Mouse (Mus musculus): ENCODE measurements around the gene Setd1a. TPM values are rescaled to one million over a fixed set of nuclear protein-coding genes. Genes with fewer than 3 reads are reported as not detected.
"Not testable (repeated sequence)": the region's sequence is repeated elsewhere in the genome, so short reads cannot be mapped to it uniquely, and the experiment has no call there.

Gene Setd1a
- polyA plus RNA-seq (2021): 30.0 TPM

- H3K27me3 ChIP-seq: no peaks in the 10 kb centered on the region
- ATAC-seq: peak; percentile 42
- POLR2A ChIA-PET: interaction anchor here (1.0 to 1.5 kb wide), 2 partner anchors 8 to 64 kb away, joined by 4 to 5 read pairs; partner anchors contain the start of gene Gm49388
- TF ChIP-seq CTCF (IDR thresholded peaks at IDR 0.05): no peak
- DNase-seq (ENCODE audit: low read depth, low spot score): no peak
- in situ Hi-C loops (cut with MboI; ENCODE audit: low pct_unique_long_range_greater_than_20kb): loop anchor here (5.0 kb wide), 1 partner anchor 161 kb away; no protein-coding TSS in a partner anchor
- CTCF ChIA-PET: no interaction called here
Observed at GRCm38 (mm10) chr7:127776426-127776825, at the start of gene Setd1a. Setd1a (plus strand) TSS chr7:127776670.

- no peaks in the 10 kb centered on the region for H3K27me3 ChIP-seq
- ChIA-PET CTCF (no interaction called here), POLR2A (no interaction called here)
- DNase-seq (ENCODE audit: low read depth, low spot score): no peak
- no peak for TF ChIP-seq CTCF (IDR thresholded peaks at IDR 0.05)
- in situ Hi-C loops (cut with MboI; ENCODE audit: low pct_unique_long_range_greater_than_20kb): no loop called here
- ATAC-seq: no peak
Observed at GRCm38 (mm10) chr7:127727898-127728297, 48.6 kb upstream of the Setd1a start.

- no peak for DNase-seq (ENCODE audit: low read depth, low spot score)
- no peak for TF ChIP-seq CTCF (IDR thresholded peaks at IDR 0.05)
- in situ Hi-C loops (cut with MboI; ENCODE audit: low pct_unique_long_range_greater_than_20kb): no loop called here
- CTCF ChIA-PET: interaction anchor here (2.4 kb wide), 1 partner anchor 55 kb away, joined by 8 read pairs; no protein-coding TSS in a partner anchor
- H3K27me3 ChIP-seq: no peaks in the 10 kb centered on the region
- no peak for ATAC-seq
- POLR2A ChIA-PET: interaction anchor here (0.6 kb wide), 2 partner anchors 45 to 114 kb away, joined by 4 to 7 read pairs; no protein-coding TSS in a partner anchor
Observed at GRCm38 (mm10) chr7:127730170-127730569, 46.3 kb upstream of the Setd1a start.

GRCm38 (mm10) chr7:127732066-127732465 is 44.4 kb upstream of the Setd1a start, which contains the start of gene Ctf2:
Ctf2 (minus strand) TSS chr7:127732166.
- DNase-seq (ENCODE audit: low read depth, low spot score); CTCF ChIA-PET; ATAC-seq; POLR2A ChIA-PET; H3K27me3 ChIP-seq; in situ Hi-C loops (cut with MboI; ENCODE audit: low pct_unique_long_range_greater_than_20kb): not testable (repeated sequence)

- no peak for DNase-seq (ENCODE audit: low read depth, low spot score)
- ATAC-seq: no peak
- no peaks in the 10 kb centered on the region for H3K27me3 ChIP-seq
- POLR2A ChIA-PET: interaction anchor here (0.7 kb wide), 2 partner anchors 13 to 33 kb away, joined by 4 to 5 read pairs; no protein-coding TSS in a partner anchor
- in situ Hi-C loops (cut with MboI; ENCODE audit: low pct_unique_long_range_greater_than_20kb): loop anchor here (5.0 kb wide), 1 partner anchor 82 kb away; no protein-coding TSS in a partner anchor
- CTCF ChIA-PET: interaction anchor here (0.8 to 2.9 kb wide), 7 partner anchors 15 to 128 kb away, joined by 3 to 33 read pairs (median 4); no protein-coding TSS in a partner anchor
- TF ChIP-seq CTCF (IDR thresholded peaks at IDR 0.05): no peak
Observed at GRCm38 (mm10) chr7:127744366-127745045, 32.0 kb upstream of the Setd1a start, which contains the start of gene Fbxl19. Fbxl19 (plus strand) TSS chr7:127744543.

- no peaks in the 10 kb centered on the region for H3K27me3 ChIP-seq
- TF ChIP-seq CTCF (IDR thresholded peaks at IDR 0.05): no peak
- POLR2A ChIA-PET: interaction anchor here (0.6 to 1.2 kb wide), 2 partner anchors 29 to 70 kb away, joined by 3 to 4 read pairs; no protein-coding TSS in a partner anchor
- peak; percentile 95 for DNase-seq (ENCODE audit: low read depth, low spot score)
- in situ Hi-C loops (cut with MboI; ENCODE audit: low pct_unique_long_range_greater_than_20kb): no loop called here
- ATAC-seq: peak; percentile 73
- CTCF ChIA-PET: interaction anchor here (1.7 to 2.9 kb wide), 3 partner anchors 23 to 71 kb away, joined by 4 to 33 read pairs (median 5); no protein-coding TSS in a partner anchor
Observed at GRCm38 (mm10) chr7:127745251-127745651, 31.2 kb upstream of the Setd1a start.

- TF ChIP-seq CTCF (IDR thresholded peaks at IDR 0.05): no peak
- DNase-seq (ENCODE audit: low read depth, low spot score) (peak; percentile 99), ATAC-seq (peak; percentile 73)
- H3K27me3 ChIP-seq: no peaks in the 10 kb centered on the region
- in situ Hi-C loops (cut with MboI; ENCODE audit: low pct_unique_long_range_greater_than_20kb): no loop called here
- POLR2A ChIA-PET: interaction anchor here (0.6 to 1.2 kb wide), 2 partner anchors 28 to 71 kb away, joined by 3 to 4 read pairs; no protein-coding TSS in a partner anchor
- CTCF ChIA-PET: interaction anchor here (1.7 to 2.9 kb wide), 3 partner anchors 24 to 72 kb away, joined by 4 to 33 read pairs (median 5); no protein-coding TSS in a partner anchor
Observed at GRCm38 (mm10) chr7:127745652-127746493, 30.6 kb upstream of the Setd1a start.

GRCm38 (mm10) chr7:127746494-127747491 is 29.7 kb upstream of the Setd1a start:
- ChIA-PET CTCF (interaction anchor here (2.1 kb wide), 1 partner anchor 68 kb away, joined by 5 read pairs; no protein-coding TSS in a partner anchor), POLR2A (interaction anchor here (1.2 kb wide), 1 partner anchor 27 kb away, joined by 4 read pairs; no protein-coding TSS in a partner anchor)
- in situ Hi-C loops (cut with MboI; ENCODE audit: low pct_unique_long_range_greater_than_20kb): no loop called here
- DNase-seq (ENCODE audit: low read depth, low spot score): no peak
- no peaks in the 10 kb centered on the region for H3K27me3 ChIP-seq
- TF ChIP-seq CTCF (IDR thresholded peaks at IDR 0.05): no peak
- no peak for ATAC-seq

GRCm38 (mm10) chr7:127747559-127748234 is 28.8 kb upstream of the Setd1a start:
- ChIA-PET POLR2A (no interaction called here), CTCF (interaction anchor here (2.1 kb wide), 1 partner anchor 69 kb away, joined by 5 read pairs; no protein-coding TSS in a partner anchor)
- in situ Hi-C loops (cut with MboI; ENCODE audit: low pct_unique_long_range_greater_than_20kb): no loop called here
- DNase-seq (ENCODE audit: low read depth, low spot score) (no peak), ATAC-seq (no peak)
- H3K27me3 ChIP-seq: no peaks in the 10 kb centered on the region
- TF ChIP-seq CTCF (IDR thresholded peaks at IDR 0.05): no peak

Data from Patski (cell line).